Mouse (Mus musculus) bone marrow macrophage, adult 2 months (primary cell): ENCODE results near the gene Gtpbp1.

ENCODE experiments used
- CTCF ChIP-seq: IDR thresholded peaks from 2 replicates; pipeline ENCODE4 v1.5.1; 2012; ENCODE audit warnings: low read depth, mild to moderate bottlenecking, low read length, moderate library complexity
- POLR2A ChIP-seq: IDR thresholded peaks from 2 replicates; pipeline ENCODE4 v1.6.1; 2012; ENCODE audit warnings: mild to moderate bottlenecking, low read depth, low read length, borderline replicate concordance

DNA sequence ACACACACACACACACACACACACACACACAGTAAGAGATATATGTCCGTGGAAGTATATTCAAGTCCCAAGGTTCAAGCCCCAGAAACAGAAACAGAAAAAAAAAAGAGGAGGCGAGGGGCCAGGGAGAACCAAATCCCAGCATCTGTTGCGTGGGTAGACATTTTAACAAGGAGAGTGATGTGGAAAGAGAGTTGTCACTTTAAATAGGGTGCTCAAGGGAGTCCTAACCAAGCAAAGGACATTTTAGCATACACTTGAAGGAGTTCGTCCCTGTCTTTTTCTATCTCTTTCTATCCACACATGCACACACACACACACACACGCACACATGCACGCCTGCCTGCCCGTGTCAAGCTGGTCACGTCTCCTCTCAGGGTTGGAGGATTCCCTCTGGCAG lies 26.0 kb upstream of the Gtpbp1 start:
- no peak for TF ChIP-seq POLR2A
- TF ChIP-seq CTCF: no peak
